Mouse (Mus musculus) left cerebral cortex, adult 11 months (tissue): ENCODE data around the gene 1700023F06Rik.
A peak's percentile ranks its signal among the peaks of the same experiment; 100 is the strongest.

ENCODE experiments used
- DNase-seq: peaks from one replicate; pipeline ENCODE4 v3.0.0; 2022; ENCODE audit warnings: low spot score

1700023F06Rik gene

DNA sequence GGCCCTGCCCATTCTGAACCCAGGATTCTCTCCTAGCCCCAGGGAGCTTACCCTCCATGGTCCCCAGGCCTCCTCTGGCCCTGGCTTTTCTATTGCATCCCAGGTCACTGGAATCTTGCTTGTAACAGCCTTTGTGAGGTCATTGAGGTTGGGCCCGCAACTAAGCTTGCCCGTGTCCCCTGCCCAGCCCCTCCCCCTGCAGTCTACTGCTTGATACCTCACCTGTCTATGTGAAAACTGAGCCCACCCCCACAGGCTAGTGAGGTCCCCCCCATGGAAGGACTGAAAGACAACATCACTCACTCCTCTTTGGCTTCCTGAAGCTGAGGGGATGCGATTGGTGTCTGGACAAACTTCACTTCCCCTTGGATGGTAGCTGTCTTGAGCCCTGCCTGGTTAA is at the start of gene 1700023F06Rik:
1700023F06Rik (minus strand) TSS at position 101 of the 400 bp plus-strand sequence.
- DNase-seq = no peak

DNA sequence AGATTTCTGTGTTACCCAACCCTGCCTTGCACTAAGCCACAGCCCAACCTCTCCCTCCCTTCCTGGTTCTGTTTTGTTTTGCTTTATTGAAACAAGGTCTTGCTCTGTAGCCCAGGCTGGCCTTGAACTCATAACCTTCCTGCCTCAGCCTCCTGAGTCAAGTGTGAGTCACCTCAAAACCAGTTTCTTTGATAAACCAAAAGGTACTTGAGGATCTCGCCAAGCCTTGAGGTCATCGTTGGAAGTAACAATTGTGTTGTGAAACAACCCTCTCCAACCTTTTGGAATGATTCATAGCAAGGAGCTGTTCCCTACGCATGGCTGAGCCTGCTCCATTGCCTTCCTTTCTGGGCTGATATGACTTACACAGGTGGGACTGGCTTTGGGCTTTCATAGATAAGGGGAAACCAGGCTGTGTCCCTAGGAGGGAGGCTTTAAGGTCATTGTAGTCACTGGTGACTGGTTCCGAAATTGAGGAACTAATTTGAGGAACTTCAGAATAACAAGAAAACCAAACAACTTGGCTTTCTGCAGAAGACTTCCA is 49.7 kb upstream of the 1700023F06Rik start:
- no peak for DNase-seq

DNA sequence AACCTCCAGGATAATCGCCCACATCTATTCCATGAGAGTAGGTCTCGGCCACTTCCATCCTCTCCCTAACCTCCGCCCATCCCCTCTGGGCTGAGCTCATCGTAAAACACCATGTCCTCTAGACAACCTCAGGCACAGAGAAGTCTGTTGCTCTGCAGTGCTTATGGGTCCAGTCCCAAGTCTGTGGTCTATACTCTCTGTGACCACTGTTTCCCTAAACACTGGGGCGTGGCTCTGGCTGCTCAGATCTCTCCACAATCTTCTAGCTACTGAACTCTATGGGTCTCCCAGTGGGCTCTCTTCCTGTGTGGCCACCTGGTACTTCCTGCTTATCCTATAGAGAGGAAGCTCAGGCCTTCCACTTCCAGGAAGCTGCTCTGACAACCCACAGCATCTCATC is 45.2 kb upstream of the 1700023F06Rik start:
- DNase-seq = no peak

DNA sequence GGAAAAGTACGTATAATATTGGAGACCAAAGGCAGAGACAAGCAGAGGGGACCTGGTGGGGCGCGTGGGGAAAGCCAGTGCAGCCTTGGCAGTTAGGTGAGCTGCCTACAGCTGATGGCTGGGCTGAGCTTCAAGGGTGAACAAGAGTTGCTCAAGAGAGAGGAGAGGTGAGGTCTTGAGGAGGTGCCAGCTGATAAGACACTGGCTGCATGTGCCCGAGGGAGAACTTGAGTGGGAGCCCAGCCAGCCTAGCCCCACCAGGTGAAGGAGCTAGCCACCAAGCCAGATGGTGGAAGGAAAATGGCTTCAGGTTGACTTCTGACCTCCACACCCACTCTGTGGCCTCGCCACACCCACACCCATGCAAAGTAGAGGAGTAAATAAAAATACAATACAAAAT is 44.0 kb upstream of the 1700023F06Rik start:
- DNase-seq = no peak

DNA sequence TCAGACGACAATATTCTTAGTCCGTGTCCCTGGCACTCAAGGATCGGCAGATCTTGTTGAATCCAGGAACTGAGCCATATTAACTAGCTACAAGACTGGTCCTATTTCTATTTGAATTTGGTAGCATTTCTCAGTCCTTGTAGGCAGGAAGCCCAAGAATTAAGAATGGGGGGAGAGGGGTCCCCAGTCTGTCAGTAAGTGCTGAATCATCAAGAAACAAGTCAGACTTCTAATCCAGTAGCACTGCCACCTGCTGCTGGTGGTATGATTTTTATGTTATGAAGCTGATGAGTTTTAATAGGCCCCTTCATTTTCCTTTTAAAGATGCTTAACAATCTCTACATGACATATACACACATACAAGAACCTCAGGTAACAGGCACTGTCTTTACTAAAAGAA is 42.0 kb upstream of the 1700023F06Rik start:
- DNase-seq = no peak

DNA sequence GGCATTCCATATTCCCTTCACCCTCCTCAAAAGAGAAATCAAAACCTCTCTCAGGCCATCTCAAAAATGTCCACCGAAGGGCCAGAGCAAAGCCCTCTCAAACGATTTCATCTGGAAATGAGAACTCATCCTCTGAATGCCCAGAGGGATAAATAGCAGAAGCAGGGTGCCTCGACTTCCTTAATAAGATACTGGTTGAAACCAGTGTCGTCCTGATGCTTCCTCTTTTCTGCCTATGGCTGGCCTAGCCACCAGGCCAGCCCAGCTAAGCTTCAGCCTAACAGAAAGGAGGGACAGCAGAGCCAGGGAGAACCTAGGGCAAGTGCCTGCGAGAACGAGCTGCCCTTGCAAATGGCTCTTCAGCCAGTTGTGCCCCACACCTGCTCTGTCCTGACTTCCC is 41.2 kb upstream of the 1700023F06Rik start:
- no peak for DNase-seq

DNA sequence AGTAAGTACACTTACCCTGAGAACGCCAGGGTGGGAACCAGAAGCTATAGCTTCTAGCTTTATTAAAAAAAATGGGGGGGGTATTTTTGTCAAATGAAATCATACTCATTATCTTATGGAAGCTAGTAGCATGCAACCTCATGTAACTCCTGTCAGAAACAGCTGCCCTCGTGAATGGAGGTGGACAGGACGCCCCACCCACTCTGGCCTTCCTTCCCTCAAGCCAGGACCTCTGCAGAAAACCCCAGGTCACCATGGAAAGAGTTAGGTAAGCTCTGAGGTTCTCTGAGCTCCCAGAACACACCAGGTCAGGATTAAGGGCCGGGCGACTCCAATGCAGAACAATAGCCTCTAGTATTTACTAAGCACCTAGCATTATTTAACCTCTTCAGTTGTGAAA is 40.5 kb upstream of the 1700023F06Rik start:
- DNase-seq = no peak

DNA sequence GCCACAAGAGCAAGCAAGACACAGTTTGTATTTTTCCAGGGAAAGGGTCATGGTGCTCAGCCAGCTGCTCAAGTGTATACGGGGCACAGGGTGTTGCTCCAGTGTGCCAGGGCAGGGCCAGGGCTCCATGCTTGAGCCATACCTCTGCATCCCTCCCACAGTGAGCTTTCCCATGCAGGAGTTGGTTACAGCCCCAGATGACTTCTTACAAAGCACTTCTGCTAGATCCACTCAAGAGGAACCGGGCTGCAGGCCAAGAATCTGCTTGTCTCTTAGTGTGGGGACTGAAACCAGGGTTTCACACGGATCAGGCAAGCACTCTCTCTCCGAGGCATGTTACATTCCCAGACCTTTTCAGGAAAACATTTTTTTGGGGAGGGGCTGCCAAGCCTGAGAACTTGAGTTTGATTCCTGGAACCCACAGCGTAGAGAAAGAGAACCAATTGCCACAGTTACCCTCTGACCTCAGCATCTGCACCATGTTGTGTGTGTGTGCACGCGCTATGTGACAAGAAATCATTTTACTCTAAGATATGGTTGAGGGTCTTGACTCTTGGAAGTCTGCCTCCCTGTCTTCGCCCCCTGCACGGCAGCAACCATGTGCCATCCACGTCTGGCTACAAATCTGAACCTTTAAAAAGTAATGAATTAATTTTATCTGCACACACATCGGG is 39.3 kb upstream of the 1700023F06Rik start:
- DNase-seq = peak; percentile 61

DNA sequence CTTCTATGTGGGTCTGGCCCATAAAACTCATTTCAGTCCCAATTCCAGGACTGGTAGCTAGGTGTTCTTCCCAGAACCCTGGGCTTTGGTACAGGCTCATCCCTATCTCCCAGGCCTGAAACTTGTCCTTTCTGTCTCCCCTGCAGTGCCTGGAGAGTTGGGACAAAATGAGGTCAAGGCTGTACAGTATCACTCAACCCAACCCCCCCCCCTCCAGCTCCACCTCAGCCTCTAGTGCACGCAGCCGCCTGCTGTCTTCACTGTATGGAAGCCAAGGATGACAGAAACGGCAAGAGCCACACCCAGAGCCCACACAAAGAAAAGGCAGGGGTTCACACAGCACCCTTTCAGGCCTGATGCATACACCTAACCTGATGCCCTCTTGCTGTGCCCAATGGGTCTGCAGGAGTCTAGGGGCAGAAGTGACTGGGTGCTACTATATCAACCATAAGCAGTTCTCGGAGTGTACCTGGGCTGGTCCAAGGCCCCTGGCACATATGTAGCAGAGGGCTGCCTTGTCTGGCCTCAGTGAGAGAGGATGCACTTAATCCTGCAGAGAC is 38.5 kb upstream of the 1700023F06Rik start:
- no peak for DNase-seq

DNA sequence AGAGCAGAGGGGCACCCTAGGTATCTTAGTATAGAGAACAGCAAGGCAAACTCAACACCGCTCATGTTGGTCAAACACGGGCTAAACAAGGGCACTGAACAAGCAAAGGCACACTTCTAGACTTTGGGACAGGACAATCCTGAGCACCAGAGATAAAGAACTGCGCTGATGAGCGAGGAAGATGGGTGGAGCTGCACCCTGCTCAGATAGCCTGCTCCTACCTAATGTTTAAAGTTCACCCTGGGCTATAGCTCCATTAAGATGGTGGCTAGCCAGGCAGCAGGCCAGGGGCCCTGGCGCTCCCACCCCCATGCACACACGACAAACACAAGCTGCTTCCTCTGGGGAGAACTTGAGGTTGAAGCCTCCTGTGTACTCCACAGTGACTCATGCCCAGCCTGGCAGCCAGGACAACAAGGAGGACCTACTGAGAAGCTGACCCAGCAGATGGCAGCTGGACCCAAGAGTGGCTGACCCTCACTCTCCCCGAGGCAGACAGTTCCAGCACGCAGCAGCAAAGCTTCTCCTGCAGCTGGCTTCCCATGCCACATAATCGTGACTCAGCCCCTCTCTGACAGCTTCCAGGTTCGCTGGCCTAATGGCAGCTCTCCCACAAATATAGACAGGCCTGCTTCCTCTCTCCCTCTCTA is 37.8 kb upstream of the 1700023F06Rik start:
- DNase-seq = no peak

DNA sequence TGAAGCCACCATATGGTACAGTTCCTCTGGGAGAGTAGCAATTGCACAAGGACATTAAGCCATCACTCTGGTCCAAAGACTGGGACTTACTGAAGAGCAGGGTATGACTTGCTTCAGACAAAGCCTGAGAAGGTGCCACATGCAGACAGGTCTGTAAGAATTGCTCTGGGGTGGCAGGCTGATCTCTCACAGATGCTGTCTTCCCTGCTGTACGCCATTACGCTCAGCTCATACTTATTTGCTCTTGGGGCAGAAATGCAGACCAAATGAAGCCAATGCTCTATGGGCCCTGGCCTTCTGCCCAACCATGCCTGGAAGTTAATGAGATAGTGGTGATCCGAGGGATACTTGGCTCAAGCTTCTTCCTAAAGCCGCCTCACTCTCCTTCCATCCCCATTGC is 36.5 kb upstream of the 1700023F06Rik start:
- no peak for DNase-seq

DNA sequence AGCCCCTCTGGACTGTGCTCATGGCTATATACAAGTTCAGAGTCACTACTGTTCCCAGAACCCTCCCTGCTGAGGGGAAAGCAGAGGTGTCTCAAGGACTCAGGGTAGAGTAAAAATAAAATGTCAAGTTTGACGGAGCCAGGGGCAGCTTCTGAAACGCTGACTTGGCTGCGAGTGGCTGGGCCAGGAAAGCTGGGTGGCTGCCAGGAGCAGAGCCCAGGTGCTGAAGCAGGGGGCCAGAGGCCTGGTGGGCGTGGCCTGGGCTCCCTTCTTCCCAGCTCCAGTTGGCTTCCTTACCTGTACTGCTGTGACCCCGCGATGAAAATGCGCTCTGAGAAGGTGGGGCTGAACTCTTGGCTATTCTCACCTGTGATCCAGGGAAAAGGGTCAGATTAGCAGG is 32.4 kb upstream of the 1700023F06Rik start:
- no peak for DNase-seq

DNA sequence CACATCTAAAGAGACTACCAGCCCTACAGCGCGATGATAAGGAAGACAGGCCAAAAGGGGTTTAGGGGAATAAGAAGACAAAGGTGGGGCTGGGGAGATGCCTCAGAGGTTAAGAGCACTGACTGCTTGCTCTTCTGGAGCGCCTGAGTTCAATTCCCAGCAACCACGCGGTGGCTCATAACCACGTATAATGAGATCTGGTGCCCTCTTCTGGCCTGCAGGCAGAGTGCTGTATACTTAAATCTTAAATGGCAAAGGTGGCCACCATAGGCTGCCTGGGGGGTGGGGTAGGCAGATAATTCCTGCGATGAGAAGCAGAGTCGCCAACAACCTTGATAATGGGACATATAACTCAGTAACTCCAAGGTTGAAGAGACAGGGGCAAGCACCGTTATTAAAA is 29.4 kb upstream of the 1700023F06Rik start:
- no peak for DNase-seq

DNA sequence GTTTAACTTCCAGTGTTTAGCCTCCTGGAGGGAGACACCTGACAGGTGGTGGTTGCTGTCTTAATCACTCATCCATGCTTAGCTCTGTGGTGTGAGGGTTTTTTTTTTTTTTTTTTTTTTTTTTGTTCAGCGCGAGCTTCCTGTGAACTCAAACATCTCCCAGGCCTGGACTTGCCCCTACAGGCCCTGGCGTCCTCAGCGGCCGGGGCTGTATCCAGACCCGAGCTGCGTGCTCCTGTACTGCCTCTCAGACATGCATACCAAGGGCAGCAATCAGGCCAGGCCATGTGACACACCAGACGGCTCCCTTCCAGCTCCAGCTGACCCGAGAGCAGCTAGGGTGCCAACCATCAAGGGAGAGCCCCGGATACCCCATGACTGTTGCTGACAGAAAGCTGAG is 28.5 kb upstream of the 1700023F06Rik start:
- no peak for DNase-seq

DNA sequence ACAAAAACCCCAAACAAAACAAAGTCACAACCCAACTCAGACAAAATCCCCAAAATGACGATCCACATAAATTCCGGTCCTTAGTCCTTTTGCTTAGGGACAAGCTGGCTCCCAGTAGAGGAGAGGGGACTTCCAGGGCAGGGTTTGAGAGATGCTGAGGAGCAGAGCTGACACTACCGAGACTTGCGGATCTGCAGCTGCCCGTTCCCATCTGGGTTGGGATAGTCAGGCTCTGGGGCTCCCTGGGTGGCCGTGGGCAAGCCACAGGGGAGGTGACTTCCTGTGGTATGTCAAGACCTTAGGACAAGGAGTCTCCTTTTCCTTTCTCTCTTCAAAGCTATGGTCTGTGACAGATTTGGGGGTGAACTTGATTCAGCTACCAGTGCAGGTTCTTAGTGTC is 28.1 kb upstream of the 1700023F06Rik start:
- no peak for DNase-seq

DNA sequence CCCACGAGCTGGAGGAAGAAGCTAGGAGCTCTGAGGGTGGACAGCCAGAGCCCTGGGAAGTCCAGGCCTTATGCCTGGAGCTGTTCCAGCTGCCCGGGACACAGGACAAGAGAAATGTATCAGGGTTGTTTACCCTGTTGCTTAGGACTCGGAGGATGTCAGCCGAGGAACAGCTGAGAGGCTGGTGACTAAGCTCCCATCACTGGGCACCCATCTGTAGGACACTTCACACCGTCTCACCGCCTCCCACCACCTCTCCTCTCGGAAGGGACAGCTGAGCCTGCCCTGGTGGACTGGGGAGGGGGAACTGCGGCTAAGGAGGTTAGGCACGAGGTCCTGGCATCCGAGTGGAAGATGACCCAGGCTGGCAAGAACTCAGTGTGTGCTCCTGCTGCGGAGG is 27.3 kb upstream of the 1700023F06Rik start:
- DNase-seq = no peak

DNA sequence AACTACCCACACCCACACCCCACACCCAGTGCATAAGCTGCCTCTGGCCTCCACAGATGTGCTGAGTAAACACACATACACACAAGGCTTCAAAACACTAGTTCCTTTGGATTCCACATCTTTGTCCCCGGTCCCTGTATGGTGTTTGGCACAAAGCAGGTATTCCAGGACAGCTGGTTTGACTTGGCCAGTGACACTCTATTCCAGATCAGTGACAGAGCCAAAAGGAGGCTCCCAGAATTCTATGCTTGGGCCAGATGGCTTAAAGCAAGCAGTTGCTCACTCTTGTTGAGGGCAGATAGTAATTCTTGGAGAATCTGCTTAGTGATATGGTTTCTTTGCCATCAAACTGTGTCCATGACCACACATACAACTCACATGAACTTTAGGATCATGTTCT is 26.1 kb upstream of the 1700023F06Rik start:
- no peak for DNase-seq

DNA sequence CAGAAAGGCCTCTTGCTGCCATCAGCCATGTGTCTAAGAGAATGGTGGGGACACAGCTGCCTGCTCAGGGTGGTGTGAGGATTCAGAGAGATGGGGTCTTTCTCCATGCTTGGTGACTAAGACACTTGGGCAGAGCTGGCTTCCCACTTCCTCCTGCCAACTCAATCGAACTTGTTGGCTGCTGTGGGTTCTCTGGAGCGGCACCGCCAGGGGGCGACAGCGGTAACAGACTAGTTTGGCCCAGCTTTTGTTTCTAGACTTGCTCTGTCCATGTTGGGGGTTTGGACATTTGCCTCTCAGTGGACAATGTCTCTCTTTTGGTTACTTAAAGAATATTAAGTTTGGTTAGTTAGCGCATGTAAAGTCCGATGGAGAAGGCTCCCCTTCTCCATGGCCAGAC is 24.6 kb upstream of the 1700023F06Rik start:
- DNase-seq = peak; percentile 70

DNA sequence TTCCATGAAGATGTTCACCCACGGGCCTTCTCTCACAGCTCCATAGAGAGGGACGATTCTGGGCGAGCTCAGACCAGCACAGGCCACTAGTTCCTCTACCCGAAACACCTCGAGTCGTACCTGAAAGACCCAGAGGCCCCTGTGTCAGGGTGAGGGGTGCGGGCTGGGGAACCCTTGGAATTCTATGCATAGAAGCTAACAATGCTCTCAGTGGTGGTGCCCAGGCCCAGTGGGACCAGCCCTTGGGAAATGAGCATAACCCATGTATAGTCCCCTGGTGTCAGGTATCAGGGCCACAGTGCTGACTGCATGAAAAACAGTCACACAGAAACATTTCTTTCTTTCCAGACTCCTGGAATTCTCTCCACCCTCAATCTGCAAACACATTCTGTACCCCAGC is 23.0 kb upstream of the 1700023F06Rik start:
- DNase-seq = no peak

DNA sequence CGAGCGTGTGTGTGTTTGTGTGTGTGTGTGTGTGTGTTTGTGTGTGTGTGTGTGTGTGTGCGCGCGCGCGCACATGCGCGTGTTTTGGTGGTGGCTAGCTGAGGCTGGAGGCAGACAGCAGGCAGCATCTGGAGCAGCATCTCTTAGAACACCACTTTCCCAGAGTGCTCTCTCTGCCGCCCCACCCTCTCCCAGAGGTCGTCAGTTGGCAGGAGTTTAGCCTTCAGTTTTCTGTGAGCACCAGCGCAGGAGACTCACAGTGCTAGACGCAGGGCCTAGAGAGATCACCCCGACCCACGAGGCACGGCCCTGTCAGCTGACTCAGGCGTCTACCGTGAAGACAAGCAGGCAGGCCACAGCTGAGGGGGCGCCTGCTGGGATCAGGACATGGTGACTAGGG is 22.3 kb upstream of the 1700023F06Rik start:
- no peak for DNase-seq

DNA sequence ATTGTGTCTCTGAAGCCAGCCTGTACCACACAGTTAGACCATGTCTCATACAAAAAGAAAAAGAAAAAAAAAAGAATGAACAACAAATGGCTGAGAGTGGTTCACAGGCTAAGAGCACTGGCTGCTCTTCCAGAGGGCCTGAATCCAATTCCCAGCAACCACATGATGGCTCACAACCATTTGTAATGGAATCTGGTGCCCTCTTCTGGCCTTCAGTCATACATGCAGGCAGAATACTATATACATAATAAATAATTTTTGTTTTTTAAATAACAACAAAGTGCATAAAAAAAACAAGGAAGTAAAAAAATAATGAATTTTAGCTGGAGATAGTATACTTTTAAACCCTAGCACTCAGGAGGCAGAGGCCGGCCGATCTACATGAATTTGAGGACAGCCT is 21.2 kb upstream of the 1700023F06Rik start:
- DNase-seq = no peak

DNA sequence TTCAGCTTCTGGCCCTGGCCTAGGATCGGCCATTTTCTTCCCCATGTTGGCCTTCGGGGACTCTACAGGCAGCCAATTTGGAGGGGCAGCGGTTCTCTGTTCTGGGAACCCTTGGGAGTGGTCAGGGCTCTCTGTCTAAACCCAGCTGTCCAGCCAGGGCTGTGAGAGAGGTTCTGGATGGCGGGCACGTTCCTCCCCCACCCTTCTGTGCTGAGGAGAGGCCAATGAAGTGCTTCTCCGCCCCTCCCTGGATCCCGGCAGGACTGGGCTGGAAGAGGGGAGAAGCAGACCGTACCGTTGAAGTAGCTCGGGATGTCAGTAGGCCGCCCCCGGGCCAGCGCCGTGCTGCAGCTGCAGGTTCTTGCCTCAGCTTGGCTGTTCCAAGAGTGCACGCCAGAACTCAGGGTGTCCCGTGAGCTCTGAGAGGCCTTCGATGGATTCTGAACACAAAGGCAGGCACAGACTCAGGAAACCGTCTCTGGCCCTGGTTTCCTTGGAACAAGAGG is 15.6 kb upstream of the 1700023F06Rik start:
- no peak for DNase-seq

DNA sequence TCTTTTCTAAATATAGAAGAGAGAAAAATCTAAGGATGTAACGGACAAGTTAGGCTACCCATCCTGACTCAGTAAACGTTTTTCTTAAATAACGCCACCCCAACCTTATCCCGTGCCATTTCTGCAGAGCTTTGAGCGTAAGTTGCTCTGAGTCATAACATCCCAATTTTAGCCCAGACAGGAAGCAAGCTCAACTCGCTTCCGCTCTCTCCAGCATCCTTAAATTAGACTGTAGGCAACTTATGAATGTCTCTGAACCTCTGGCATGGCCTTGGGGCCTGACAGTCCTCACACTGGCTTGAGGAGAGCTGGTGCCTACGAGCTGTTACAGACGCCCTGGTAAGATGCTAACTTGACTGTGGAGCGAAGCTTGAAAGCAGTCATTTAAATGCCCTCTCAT is 15.1 kb upstream of the 1700023F06Rik start:
- no peak for DNase-seq
